Mouse (Mus musculus): ENCODE data around the gene Cox4i2. TPM values are rescaled to one million over a fixed set of nuclear protein-coding genes. Genes with fewer than 3 reads are reported as not detected.

Cox4i2 gene
- 1 to 10 TPM; 2.1 to 4.8 (median 2.5) TPM for total RNA-seq (2022)

DNA sequence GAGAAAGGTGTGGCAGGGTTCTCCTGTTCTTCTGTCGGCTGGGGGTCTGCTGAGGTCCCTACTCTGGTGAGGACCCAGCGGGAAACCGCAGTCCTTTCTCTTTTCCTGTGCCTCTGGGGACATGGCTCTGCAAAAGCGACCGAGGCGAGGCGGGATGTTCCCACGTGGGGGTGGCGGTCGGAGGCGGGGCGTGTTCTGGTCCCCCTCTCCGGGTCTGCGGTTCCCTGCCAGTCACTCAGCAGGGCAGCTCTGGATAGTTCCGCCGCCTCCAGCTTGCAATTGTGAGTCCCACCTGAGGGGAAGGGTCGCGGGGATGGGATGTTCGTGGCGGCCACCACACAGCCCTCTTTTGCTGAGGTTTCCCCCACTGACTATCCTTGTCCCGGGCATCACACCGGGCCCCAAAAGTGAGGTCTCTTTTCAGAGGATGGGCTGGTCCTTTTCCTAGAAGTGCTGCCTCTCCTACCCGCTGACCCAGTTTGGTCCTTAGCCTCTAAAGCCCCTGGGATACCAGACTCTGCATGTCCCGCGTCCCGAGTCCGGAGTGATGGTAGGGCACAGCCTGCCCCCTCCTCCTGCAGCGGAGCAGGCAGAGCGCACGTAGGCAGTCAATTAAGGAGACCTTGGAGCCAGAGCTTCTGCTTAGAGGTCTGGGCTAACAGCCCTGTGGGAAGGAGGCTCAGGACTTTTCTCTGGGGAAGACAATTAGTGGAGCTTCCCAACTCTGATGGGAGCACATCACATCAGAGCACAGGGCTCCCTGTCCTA is at the start of gene Cox4i2:
Gene Cox4i2 (plus strand): TSS at position 230 of the 768 bp plus-strand sequence.
- DNase-seq (ENCODE audit: low spot score in 2 of 2), result no peak

DNA sequence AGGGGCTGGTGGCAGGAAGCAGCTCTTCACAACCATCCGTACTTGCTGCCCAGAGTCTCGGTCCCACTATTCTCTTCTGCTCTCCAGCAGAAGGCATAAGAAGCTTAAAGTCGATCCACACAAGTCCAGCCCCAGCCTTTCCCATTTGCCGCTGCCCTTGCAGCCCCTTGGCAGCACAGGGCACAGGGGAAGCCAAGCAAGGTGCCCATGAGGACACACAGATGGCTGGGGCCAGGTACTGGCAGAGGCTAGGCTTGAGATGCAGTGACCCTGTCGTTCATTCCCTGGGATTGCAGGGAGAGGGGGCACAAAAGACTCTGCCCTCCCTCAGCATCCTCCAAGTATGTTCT is 49.7 kb upstream of the Cox4i2 start:
- DNase-seq (ENCODE audit: low spot score in 2 of 2), result no peak

DNA sequence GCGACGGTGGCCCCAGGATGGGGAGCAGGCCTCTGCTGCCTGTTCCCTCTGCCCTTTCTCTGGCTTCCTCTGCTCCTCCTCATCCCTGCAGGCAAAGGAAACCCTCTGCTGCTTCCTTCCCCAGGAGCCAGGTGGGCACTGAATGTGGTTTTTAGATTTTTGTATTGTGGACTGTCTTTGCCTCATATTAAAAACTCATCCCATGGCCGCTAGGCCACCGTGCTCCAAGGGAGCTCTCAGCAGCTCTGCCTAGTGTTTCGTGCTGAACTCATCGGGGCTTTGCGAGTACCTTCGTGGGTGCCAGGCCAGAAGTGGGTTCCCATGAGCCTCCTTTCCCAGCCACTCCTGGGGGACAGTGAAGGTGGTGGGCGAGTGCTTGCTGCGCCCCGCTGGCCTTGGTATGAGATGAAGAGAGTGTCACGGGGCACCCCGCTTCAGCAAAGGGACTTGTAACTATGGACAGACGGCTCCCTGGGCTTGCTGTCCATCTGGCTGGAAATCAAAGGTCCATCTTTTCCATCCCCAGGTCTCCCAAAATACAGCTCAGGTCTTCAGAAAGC is 49.1 kb upstream of the Cox4i2 start:
- DNase-seq (ENCODE audit: low spot score in 2 of 2), result no peak

DNA sequence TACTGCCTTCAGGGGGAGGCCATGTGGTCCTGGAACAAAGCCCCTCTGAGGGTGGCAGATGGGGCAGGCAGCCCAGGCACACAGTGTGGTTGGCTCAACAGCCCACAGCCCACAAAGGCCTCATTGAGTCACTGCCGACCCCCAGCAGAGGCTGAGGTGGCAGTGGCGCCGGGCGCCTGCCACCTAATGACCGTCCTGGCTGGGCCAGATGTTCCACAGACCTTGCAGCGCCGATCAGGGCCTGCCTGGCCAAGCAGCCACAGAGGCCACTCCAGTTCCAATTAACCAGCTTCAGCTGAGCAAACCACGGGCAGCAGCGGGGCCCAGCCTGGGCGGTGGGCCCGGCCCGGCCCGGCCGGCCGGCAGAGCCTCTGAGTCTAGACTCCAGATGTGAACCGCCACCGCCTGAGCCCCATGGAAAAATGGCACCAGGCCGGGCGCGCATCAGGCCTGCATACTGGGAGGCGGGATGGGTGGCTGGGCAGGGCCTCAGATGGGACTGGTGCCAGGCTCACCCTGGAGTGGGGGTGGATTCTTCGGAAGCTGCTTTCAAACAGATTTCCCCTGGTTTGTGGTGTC is 47.9 kb upstream of the Cox4i2 start:
- peak in 1 of 2 experiments; percentile 53 for DNase-seq (ENCODE audit: low spot score in 2 of 2)

DNA sequence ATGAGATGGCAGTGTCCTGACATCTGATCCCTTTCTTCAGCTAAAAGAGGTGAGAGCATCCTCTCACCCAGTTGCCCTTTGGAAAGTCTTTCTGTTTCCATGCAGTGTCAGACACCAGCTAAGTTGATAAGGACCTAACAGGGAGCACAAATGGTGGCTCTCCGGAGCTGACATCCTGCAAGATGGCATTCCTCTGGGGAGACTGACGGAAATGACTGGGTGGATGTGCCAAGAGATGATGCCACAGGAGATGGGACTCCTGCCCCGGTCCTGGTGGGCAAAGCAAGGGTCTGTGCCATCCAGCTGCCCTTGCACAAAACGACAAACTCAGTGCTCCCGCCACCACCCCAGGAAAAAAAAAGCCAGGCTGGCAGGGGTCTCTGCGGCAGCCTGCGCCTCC is 46.8 kb upstream of the Cox4i2 start:
- DNase-seq (ENCODE audit: low spot score in 2 of 2), result no peak

DNA sequence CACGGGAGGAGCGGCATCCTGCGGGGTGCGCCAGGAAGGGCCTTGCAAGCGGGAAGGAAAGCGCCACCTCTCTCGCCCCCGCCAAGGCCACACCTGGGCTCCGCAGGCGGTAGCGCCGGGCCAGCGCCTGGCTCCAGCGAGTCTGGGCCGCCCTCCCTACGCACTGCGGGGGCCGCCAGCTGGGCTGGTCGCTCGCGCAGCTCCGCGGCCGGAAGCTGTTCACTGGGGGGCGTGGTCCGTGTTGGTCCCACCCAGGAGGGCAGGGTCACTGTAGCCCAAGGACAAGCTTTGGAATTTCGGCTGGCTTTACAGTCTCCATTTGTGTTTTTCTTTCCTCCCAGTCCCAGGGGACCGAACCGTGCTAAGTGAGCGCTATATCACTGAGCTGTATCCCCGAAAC is 46.3 kb upstream of the Cox4i2 start:
- peak; percentile 51 to 73 for DNase-seq (ENCODE audit: low spot score in 2 of 2)

DNA sequence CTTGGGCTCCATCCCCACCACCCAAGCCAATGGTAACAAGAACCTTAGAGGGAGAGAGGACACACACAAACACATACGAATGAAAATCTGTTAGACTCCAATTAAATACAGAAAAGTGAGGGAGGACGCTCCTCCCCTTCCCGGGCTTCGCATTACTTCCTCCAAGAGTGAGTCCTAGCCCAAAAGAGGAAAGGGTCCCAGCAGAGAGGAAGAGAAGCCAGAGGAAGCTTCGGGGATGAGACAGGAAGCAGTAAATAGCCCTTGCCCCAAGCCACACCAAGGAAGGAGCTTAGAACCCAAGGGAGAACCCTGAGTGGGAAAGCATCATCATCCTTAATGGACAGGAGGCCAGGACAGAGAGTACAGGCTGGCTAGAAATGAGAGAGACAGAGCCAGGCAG is 44.9 kb upstream of the Cox4i2 start:
- no peak for DNase-seq (ENCODE audit: low spot score in 2 of 2)

DNA sequence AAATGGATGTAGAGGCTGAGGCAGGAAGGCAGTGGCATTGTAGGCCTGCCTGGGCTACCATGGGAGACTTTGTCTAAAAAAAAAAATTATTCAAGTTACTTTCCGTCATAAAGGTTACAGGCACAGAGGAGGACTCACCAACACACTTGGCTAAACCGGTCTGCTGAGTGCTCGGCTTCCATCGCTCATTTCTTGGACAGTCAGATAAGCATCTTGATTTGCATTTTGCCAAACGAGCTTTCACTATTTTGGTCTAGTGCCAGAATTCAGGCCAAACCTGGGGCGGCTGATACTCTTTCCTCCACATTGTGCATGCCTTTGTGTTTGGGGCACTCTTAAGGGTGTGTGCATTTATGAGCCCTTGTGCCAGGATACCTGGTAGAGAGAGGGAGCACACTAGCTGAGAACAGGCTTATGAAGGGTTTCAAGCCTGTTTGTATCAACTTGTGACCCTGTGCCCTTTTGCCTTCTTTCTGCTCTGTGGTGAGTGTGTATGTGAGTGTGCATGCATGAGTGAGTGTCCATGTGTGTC is 37.7 kb upstream of the Cox4i2 start:
- DNase-seq (ENCODE audit: low spot score in 2 of 2), result no peak

DNA sequence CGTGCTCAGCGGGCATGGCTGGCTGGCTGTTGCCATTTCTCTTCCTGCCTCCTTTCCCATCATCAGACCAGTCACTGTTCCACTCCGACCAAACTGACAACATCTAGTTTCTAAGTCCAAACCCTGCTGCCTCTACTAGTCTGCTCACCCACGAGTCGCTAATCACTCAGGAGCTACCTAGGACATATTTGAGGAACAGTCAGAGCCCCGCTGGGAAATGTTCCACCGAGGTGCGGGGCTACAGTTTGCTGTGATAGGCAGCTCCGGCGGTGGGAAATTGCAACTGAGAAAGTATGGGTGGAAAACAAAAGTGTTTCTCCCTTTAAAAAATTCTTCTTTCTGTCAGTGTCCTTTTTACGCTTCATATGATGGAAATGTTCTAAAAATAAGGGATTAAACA is 36.3 kb upstream of the Cox4i2 start:
- DNase-seq (ENCODE audit: low spot score in 2 of 2), result no peak

DNA sequence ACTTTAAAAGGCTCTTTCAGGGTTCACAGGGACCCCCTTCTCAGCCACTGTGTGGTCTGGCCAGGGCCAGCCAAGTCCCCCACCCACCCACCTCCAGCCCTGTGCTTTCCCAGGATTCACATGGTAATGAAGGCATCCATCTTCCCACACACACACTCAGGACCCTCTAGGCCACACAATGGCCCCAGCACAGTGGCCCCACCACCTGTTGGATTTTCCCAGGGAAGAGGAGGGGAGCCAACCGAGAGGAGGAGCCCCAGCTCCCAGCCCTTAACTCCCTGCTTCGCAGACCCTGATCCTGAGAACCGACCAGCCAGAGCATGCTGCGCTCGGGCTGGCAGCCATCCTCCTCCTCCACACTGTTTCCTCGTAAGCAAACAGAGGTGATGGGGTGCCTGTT is 35.9 kb upstream of the Cox4i2 start:
- no peak for DNase-seq (ENCODE audit: low spot score in 2 of 2)

DNA sequence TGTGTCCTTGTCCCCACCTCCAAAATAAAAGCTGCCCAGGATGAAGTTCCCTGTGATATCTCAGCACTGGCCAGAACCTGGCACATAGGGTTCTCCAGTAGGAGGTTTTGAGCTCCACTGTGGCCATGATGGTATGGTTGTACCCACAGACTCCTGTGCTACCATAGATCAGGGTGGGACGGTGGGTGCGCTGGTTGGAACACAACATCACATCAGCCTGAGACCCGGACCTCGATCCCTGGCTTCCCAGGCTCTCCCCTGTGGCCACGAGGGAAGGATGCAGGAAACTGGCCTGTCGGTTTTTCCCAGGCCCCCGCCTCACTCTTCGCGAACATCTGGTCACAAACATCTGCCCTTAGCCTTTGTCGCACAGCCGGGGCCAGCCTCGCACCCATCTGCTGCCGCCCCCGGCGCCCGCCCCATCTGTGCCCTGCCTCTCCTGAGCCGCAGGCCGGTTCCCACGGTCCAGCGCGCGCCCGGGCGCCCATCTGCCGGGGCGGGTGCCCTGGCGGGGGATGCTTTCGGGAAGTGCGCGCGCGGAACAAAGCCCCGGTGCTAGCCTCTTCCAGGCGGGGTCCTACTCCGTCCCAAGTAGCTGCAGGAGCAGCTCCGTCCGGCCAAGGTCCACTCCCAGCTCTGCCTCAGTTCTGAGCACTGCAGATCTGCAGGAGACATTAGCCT is 30.2 kb upstream of the Cox4i2 start:
- DNase-seq (ENCODE audit: low spot score in 2 of 2), result no peak

DNA sequence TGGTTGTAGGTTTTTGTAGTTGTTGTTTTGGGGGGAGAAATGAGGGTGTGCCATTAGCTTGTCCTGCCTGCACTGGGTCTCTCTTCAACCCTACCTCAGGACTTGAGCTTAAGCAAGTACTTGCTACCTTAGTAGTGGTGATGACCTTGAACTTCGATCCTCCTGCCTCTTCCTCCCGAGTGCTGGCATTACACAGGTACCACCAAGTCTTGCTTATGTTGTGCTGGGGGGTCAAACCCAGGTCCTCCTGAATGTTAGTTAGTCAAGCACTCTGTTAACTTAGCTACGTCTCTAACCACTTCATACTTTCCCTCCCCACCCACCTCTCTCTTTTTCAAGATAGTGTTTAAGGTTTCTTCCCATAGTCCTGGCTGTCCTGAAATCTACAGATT is 29.6 kb upstream of the Cox4i2 start:
- no peak for DNase-seq (ENCODE audit: low spot score in 2 of 2)

DNA sequence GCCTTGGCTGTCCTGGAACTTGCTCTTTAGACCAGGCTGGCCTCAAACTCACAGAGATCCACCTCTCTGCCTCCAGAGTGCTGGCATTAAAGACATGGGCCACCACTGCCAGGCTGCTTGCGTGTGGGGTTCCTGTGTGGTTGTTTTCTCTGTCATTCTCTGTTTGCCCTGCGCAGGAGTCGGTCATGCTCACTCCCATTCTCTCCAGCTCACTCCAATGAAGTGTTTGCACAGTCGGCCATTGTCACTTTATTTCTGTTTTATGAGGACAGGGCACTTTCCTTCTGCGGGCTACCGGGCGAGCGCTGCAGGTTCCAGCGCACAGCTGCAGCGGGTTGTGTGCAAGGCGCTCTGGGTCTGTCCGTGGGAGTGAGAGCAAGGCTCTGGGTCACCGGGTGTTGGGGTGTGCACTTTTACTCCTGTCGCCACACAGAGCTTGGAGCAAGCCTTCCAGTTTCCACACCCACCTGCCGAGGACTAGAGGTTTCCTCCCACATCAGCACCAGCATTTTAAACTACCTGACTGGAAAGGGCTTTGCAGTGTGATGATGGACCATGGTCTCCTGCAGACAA is 28.7 kb upstream of the Cox4i2 start:
- DNase-seq (ENCODE audit: low spot score in 2 of 2), result no peak

DNA sequence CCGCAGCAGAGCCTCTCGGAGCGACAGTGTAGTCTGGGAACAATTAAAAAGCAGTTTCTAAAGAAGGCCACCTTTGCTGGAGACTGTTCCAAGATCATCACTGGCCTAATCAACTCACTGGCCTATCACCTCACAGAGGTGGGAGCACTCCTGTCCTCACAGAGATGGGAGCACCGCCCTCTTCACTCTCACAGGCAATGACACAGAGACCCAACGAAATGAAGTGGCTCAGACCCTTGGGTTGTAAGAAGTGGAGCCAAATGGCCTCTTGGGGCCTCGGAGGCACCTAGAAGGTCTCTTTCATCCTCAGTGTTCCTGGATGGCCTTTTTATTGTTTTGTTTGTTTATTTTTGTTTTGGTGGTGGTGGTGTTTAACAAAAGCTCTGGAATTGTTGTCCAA is 27.8 kb upstream of the Cox4i2 start:
- no peak for DNase-seq (ENCODE audit: low spot score in 2 of 2)

DNA sequence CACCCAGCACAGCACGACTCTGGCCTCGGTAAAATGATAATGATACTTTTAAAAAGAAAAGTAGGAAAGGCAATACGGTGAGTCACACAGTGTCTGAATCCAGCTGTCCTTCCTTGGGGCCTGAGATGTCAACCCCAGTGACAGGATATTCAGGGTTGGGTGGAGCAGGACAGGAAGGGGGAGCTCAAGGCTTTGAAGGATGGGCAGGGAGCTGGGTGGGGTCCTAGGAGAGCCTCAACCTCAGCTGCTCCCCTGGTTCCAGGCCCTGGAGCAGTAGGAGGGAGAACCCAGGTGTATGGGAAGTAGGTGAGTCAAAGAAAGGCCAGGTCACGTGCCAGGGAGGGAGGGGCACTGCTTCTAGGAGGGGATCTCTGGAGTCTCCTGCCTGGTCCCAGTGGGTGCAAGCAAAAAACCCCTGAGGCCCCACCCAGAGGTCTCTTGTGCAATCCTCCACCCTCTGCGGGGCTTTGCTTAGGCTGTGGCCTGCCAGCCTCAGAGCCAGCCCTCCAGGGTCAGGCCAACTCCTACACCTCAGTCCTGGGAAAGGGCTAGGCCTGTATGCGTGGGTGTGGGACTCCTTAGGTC is 27.1 kb upstream of the Cox4i2 start:
- DNase-seq (ENCODE audit: low spot score in 2 of 2), result no peak

DNA sequence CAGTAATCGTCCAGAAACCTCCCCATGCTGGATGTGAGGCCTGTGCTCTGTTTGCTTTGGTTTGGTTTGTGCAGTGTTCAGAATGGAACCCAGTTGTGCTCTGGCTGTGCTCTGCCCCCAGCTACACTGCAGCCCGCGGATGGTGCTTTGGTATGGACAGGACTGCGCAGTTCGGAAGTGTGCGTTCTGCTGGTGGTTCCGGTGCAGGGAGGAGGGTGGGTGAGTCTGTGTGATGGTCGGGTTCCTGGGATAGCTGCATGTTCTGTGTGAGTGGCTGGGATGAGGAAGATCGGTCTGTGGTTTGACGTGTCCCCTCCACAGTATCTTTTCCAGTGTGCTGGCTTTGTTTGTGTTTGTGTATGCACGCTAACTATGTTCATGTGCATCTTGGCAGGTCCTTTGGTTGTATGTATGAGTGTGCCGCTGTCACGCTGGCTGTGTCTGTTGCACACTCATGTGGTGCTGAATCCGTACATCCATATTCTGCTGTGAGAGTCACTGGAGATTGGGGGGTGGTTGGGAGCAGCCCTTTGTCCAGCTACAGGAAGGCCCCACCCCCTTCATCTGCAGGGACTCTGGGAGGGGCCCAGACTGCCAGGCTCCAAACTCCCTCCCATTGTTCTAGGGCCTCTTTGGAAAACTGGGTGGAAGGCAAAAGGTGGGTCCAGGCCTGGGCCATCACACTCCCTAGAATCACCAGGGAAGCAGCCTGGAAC is 26.0 kb upstream of the Cox4i2 start:
- DNase-seq (ENCODE audit: low spot score in 2 of 2), result no peak

DNA sequence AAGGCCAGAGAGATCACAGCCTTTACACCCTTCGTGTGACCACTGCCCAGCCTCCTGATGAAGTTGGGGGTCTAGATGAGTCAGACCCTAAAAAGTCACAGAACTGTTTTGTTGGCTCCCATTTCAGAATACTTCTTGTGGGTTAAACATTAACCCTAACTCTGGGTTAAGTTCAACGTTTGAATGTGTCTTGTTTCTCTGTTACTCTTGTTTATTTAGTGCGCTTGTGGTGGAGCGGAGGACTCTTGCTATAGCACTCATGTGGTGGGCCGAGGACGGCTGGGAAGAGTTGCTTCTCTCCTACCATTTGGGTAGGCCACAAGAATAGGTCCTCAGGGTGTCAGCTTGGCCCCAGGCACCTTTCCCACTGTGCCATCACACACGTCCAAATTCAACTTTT is 25.4 kb upstream of the Cox4i2 start:
- DNase-seq (ENCODE audit: low spot score in 2 of 2), result no peak

DNA sequence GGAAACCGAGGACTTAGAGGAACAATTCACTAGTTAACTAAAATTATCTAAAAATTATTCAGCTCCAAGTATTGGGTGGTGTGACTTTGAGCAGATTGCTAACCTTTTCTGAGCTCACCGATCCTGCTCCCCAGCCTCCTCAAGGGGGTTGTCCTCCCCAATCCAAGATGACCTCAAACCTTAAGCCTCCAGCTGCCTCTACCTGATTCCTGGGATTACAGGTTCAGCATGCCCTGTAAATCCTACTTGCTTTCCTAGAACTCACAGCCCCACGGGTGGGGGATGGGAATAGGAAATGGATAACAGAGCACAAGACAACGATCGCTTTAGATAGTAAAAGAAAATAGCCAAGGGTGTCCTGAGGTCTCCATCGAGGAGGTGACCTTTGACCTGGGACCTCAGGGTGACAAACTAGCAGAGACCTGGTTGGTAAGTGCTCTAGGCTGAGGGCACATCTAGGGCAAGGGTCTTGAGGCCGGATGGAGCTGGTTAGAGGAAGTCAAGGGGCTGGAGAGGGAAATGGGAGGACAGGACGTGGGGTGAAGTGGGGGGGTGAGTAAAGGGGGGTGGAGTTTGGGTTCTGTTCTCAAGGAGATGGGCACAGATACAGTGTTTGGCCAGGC is 24.8 kb upstream of the Cox4i2 start:
- no peak for DNase-seq (ENCODE audit: low spot score in 2 of 2)

DNA sequence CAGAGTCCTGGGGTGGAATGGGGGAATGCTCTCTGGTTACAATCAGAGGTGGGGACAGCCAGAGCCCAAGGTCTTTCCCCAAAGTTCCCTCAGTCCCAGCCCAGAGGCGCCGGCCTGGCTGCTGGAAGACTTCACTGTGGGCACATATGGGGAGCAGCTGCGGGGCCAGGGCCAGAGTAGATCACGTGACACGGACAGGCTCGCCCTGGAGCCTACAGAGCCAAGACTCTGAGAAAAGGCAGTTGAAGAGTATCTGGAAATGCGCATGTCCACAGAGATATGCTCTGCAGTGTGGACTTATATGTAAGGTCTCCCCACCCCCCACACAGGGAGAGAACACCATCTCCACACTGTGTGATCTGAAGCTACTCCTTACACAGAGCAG is 24.3 kb upstream of the Cox4i2 start:
- DNase-seq (ENCODE audit: low spot score in 2 of 2), result no peak

DNA sequence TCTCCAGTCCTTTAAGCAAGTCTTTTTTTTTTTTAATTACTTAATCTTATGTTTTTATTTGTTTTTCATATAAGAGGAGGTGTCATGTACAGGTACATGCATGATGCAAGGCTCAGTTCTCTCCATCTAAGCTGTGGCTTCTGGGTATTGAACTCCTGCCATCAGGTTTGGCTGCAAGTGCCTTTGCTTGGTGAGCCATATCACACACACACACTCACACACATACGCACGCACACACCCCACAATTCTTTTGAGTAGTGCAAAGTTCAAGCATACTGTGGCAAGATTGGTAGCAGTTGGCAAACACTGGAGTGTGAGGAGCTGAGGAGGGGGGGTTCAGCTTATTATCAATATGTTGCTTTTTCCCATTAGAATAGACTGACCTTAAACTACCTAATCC is 20.8 kb upstream of the Cox4i2 start:
- no peak for DNase-seq (ENCODE audit: low spot score in 2 of 2)

DNA sequence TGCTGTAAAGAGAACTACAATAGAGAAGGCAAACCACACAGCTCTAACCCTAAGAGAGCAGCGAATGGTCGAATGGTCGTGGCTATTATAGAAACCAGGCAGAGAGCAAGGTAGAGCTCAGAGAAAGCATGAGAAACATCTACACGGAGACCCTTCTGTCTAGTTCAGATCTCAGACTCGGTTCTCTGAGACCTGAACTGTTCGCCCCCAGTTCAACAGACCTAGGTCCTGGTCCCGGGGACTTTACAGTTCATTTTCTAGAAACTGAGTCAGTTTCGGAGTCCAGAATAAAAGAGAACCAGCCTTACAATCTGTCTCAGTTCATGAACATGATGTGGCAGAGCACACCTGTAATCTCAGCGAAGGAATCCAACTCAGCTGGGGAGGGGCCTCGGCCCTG is 19.5 kb upstream of the Cox4i2 start:
- DNase-seq (ENCODE audit: low spot score in 2 of 2), result no peak

All from left cerebral cortex, adult 8-10 months (tissue).